Mouse (Mus musculus): ENCODE data around the gene Kras. TPM values are rescaled to one million over a fixed set of nuclear protein-coding genes. Genes with fewer than 3 reads are reported as not detected.

Gene Kras
- total RNA-seq (2021), result 10 to 100 TPM; 39.7 to 50.8 TPM
- long read RNA-seq, experiment 1, full-length matches to known transcripts, result 33 of 35 reads
- long read RNA-seq, experiment 1, partial matches to known transcripts, result 0 of 35 reads
- long read RNA-seq, experiment 1, other reads (novel, unspliced or antisense), result 2 of 35 reads
- long read RNA-seq, experiment 2, full-length matches to known transcripts, result 64 of 71 reads
- long read RNA-seq, experiment 2, partial matches to known transcripts, result 0 of 71 reads
- long read RNA-seq, experiment 2, other reads (novel, unspliced or antisense), result 7 of 71 reads

GRCm38 (mm10) chr6:145250185-145250791 lies at the start of gene Kras:
Kras (minus strand) TSS chr6:145250239.
- peak; percentile 91 to 93 for DNase-seq (ENCODE audit: low spot score in 2 of 2)

GRCm38 (mm10) chr6:145297626-145298025 lies 47.6 kb upstream of the Kras start:
- no peak for DNase-seq (ENCODE audit: low spot score in 2 of 2)

GRCm38 (mm10) chr6:145296979-145297378 lies 46.9 kb upstream of the Kras start:
- DNase-seq (ENCODE audit: low spot score in 2 of 2), result no peak

GRCm38 (mm10) chr6:145295171-145295570 lies 45.1 kb upstream of the Kras start:
- DNase-seq (ENCODE audit: low spot score in 2 of 2), result no peak

- no peak for DNase-seq (ENCODE audit: low spot score in 2 of 2)
Observed at GRCm38 (mm10) chr6:145293156-145293555, 43.1 kb upstream of the Kras start.

- no peak for DNase-seq (ENCODE audit: low spot score in 2 of 2)
Observed at GRCm38 (mm10) chr6:145291383-145292289, 41.6 kb upstream of the Kras start.

GRCm38 (mm10) chr6:145285656-145286055 lies 35.6 kb upstream of the Kras start:
- DNase-seq (ENCODE audit: low spot score in 2 of 2), result no peak

GRCm38 (mm10) chr6:145284286-145284685 lies 34.2 kb upstream of the Kras start:
- no peak for DNase-seq (ENCODE audit: low spot score in 2 of 2)

- no peak for DNase-seq (ENCODE audit: low spot score in 2 of 2)
Observed at GRCm38 (mm10) chr6:145277138-145277763, 27.2 kb upstream of the Kras start.

- peak; percentile 76 to 85 for DNase-seq (ENCODE audit: low spot score in 2 of 2)
Observed at GRCm38 (mm10) chr6:145276265-145276780, 26.3 kb upstream of the Kras start.

- no peak for DNase-seq (ENCODE audit: low spot score in 2 of 2)
Observed at GRCm38 (mm10) chr6:145275586-145276219, 25.7 kb upstream of the Kras start.

GRCm38 (mm10) chr6:145273971-145274620 lies 24.1 kb upstream of the Kras start:
- peak in 1 of 2 experiments; percentile 23 for DNase-seq (ENCODE audit: low spot score in 2 of 2)

- no peak for DNase-seq (ENCODE audit: low spot score in 2 of 2)
Observed at GRCm38 (mm10) chr6:145272142-145272937, 22.3 kb upstream of the Kras start.

GRCm38 (mm10) chr6:145269313-145269845 lies 19.3 kb upstream of the Kras start:
- no peak for DNase-seq (ENCODE audit: low spot score in 2 of 2)

- no peak for DNase-seq (ENCODE audit: low spot score in 2 of 2)
Observed at GRCm38 (mm10) chr6:145267692-145268091, 17.7 kb upstream of the Kras start.

GRCm38 (mm10) chr6:145262314-145262713 lies 12.3 kb upstream of the Kras start:
- no peak for DNase-seq (ENCODE audit: low spot score in 2 of 2)

GRCm38 (mm10) chr6:145256701-145257073 lies 6.6 kb upstream of the Kras start:
- DNase-seq (ENCODE audit: low spot score in 2 of 2), result no peak

- DNase-seq (ENCODE audit: low spot score in 2 of 2), result no peak
Observed at GRCm38 (mm10) chr6:145255952-145256700, 6.1 kb upstream of the Kras start.

Measured in adrenal gland, adult 18-20 months (tissue).